Mouse (Mus musculus) embryonic facial prominence, embryonic 12.5 days (tissue): ENCODE measurements at regions not wholly inside any gene's neighbourhood (a gene's known extent, or its start where the extent isn't known, plus 50 kb on each side); places are given as distances from the start of the nearest gene placed in this dataset.

Experiments used
- ATAC-seq: fragments of 200-750 bp; cut with Nextera tagmentation; 2 replicates; pipeline ENCODE4 v1.8.0; 2017; ENCODE audit not compliant: insufficient number of reproducible peaks, insufficient read depth, low FRiP score, low TSS enrichment
- H3K27ac ChIP-seq: fragments of 300-500 bp; sonication (generic); 2 replicates; pipeline ENCODE4 v1.5.1; 2016; ENCODE audit warnings: mild to moderate bottlenecking
- H3K27me3 ChIP-seq: fragments of 300-500 bp; sonication (generic); 2 replicates; pipeline ENCODE4 v1.6.1; 2016; ENCODE audit warnings: mild to moderate bottlenecking, moderate library complexity
- H3K36me3 ChIP-seq: fragments of 300-500 bp; sonication (generic); 2 replicates; pipeline ENCODE4 v1.6.1; 2016; ENCODE audit warnings: mild to moderate bottlenecking
- H3K4me1 ChIP-seq: fragments of 300-500 bp; sonication (generic); 2 replicates; pipeline ENCODE4 v1.6.1; 2016
- H3K4me2 ChIP-seq: fragments of 300-500 bp; sonication (generic); replicated peaks from 2 replicates; pipeline ENCODE4 v1.6.1; 2016; ENCODE audit warnings: mild to moderate bottlenecking, moderate library complexity
- H3K4me3 ChIP-seq: fragments of 300-500 bp; sonication (generic); 2 replicates; pipeline ENCODE4 v1.5.1; 2016; ENCODE audit warnings: mild to moderate bottlenecking
- H3K9ac ChIP-seq: fragments of 300-500 bp; sonication (generic); 2 replicates; pipeline ENCODE4 v1.6.1; 2016; ENCODE audit warnings: mild to moderate bottlenecking, moderate library complexity
- H3K9me3 ChIP-seq: fragments of 300-500 bp; sonication (generic); 2 replicates; pipeline ENCODE4 v1.6.1; 2016; ENCODE audit warnings: mild to moderate bottlenecking, moderate library complexity
- WGBS: fragments of 180-500 bp; shearing (Covaris S2); methylation state at CpG from one replicate; pipeline ENCODE4 v1.1.7; 2016; 5-methylcytosine and 5-hydroxymethylcytosine counted together

GRCm38 (mm10) chr9:101424974-101425670 is 173.5 kb upstream of the Ppp2r3a start:
- 85% methylated on average over 12 of the region's 12 CpGs for WGBS
- Histone ChIP-seq H3K36me3 (no peaks in the 10 kb centered on the region), H3K4me2 (no peak overlapping the region), H3K27ac (no peak overlapping the region), H3K9ac (no peak overlapping the region), H3K9me3 (no peaks in the 10 kb centered on the region), H3K4me1 (no peaks in the 10 kb centered on the region), H3K27me3 (no peaks in the 10 kb centered on the region), H3K4me3 (no peak overlapping the region)
- ATAC-seq = no peak

GRCm38 (mm10) chr9:101423041-101423440 is 171.4 kb upstream of the Ppp2r3a start:
- Histone ChIP-seq H3K4me1 (no peaks in the 10 kb centered on the region), H3K27ac (no peak overlapping the region), H3K9ac (no peak overlapping the region), H3K27me3 (no peaks in the 10 kb centered on the region), H3K4me3 (no peak overlapping the region), H3K4me2 (no peak overlapping the region), H3K36me3 (no peaks in the 10 kb centered on the region), H3K9me3 (no peaks in the 10 kb centered on the region)
- WGBS = 93% methylated on average over 5 of the region's 5 CpGs
- no peak for ATAC-seq

- H3K36me3 ChIP-seq = no peaks in the 10 kb centered on the region
- no peaks in the 10 kb centered on the region for H3K4me1 ChIP-seq
- no peak for ATAC-seq
- no peak overlapping the region for H3K4me2 ChIP-seq
- H3K27me3 ChIP-seq = no peaks in the 10 kb centered on the region
- WGBS = 68% methylated on average over 11 of the region's 11 CpGs
- no peaks in the 10 kb centered on the region for H3K9me3 ChIP-seq
- H3K4me3 ChIP-seq = no peak overlapping the region
- no peak overlapping the region for H3K9ac ChIP-seq
- H3K27ac ChIP-seq = no peak overlapping the region
Measured at GRCm38 (mm10) chr9:101422006-101422405, 170.4 kb upstream of the Ppp2r3a start.

- H3K4me3 ChIP-seq = no peak overlapping the region
- WGBS = 93% methylated on average over 7 of the region's 7 CpGs
Measured at GRCm38 (mm10) chr9:101421136-101421535, 169.5 kb upstream of the Ppp2r3a start.

GRCm38 (mm10) chr9:101420181-101420580 is 168.6 kb upstream of the Ppp2r3a start:
- Histone ChIP-seq H3K27me3 (no peaks in the 10 kb centered on the region), H3K27ac (no peak overlapping the region), H3K9me3 (no peaks in the 10 kb centered on the region), H3K9ac (no peak overlapping the region), H3K4me2 (no peak overlapping the region), H3K4me3 (no peak overlapping the region), H3K36me3 (no peaks in the 10 kb centered on the region), H3K4me1 (no peaks in the 10 kb centered on the region)
- WGBS = 88% methylated on average over 4 of the region's 4 CpGs
- no peak for ATAC-seq

More at GRCm38 (mm10) chr9:101421136-101421535, 169.5 kb upstream of the Ppp2r3a start:
- H3K9me3 ChIP-seq = no peaks in the 10 kb centered on the region
- no peak overlapping the region for H3K9ac ChIP-seq
- no peak overlapping the region for H3K27ac ChIP-seq
- no peak overlapping the region for H3K4me2 ChIP-seq
- H3K4me1 ChIP-seq = no peaks in the 10 kb centered on the region
- no peaks in the 10 kb centered on the region for H3K27me3 ChIP-seq
- H3K36me3 ChIP-seq = no peaks in the 10 kb centered on the region
- no peak for ATAC-seq

- 86% methylated on average over 2 of the region's 2 CpGs for WGBS
- H3K36me3 ChIP-seq = no peaks in the 10 kb centered on the region
- no peak overlapping the region for H3K4me2 ChIP-seq
- ATAC-seq = no peak
- H3K4me1 ChIP-seq = no peaks in the 10 kb centered on the region
- H3K9me3 ChIP-seq = no peaks in the 10 kb centered on the region
- H3K27me3 ChIP-seq = no peaks in the 10 kb centered on the region
- H3K27ac ChIP-seq = no peak overlapping the region
- H3K4me3 ChIP-seq = no peak overlapping the region
- H3K9ac ChIP-seq = no peak overlapping the region
Measured at GRCm38 (mm10) chr9:101417660-101418059, 166.1 kb upstream of the Ppp2r3a start.

GRCm38 (mm10) chr9:101416321-101416720 is 164.7 kb upstream of the Ppp2r3a start:
- no peak for ATAC-seq
- Histone ChIP-seq H3K9ac (no peak overlapping the region), H3K4me2 (no peak overlapping the region), H3K27me3 (no peaks in the 10 kb centered on the region), H3K9me3 (no peaks in the 10 kb centered on the region), H3K4me3 (no peak overlapping the region), H3K4me1 (0 out of 2 replicates have a peak, but pooled peaks cover under 1% of the 10 kb centered on the region), H3K27ac (no peak overlapping the region), H3K36me3 (no peaks in the 10 kb centered on the region)
- 91% methylated on average over 6 of the region's 6 CpGs for WGBS

GRCm38 (mm10) chr9:101413071-101413633 is 161.6 kb upstream of the Ppp2r3a start:
- H3K27me3 ChIP-seq = no peaks in the 10 kb centered on the region
- H3K27ac ChIP-seq = no peak overlapping the region
- H3K9ac ChIP-seq = no peak overlapping the region
- no peak overlapping the region for H3K4me2 ChIP-seq
- WGBS = 82% methylated on average over 3 of the region's 3 CpGs
- no peak for ATAC-seq
- no peaks in the 10 kb centered on the region for H3K9me3 ChIP-seq
- no peak overlapping the region for H3K4me3 ChIP-seq
- peaks cover 7% of the 10 kb centered on the region; the same call in 1 of the 2 replicates for H3K4me1 ChIP-seq
- H3K36me3 ChIP-seq = no peaks in the 10 kb centered on the region

GRCm38 (mm10) chr9:101411951-101412350 is 160.4 kb upstream of the Ppp2r3a start:
- Histone ChIP-seq H3K4me1 (peaks cover 7% of the 10 kb centered on the region; the same call in 1 of the 2 replicates), H3K27ac (no peak overlapping the region)
- no peak for ATAC-seq

GRCm38 (mm10) chr9:101411532-101411880 is 159.9 kb upstream of the Ppp2r3a start:
- H3K27ac ChIP-seq = no peak overlapping the region
- H3K9ac ChIP-seq = no peak overlapping the region
- no peak for ATAC-seq
- 73% methylated on average over 5 of the region's 5 CpGs for WGBS
- H3K4me3 ChIP-seq = no peak overlapping the region
- no peaks in the 10 kb centered on the region for H3K9me3 ChIP-seq
- no peak overlapping the region for H3K4me2 ChIP-seq
- H3K36me3 ChIP-seq = no peaks in the 10 kb centered on the region
- H3K27me3 ChIP-seq = no peaks in the 10 kb centered on the region
- H3K4me1 ChIP-seq = peaks cover 7% of the 10 kb centered on the region; the same call in 1 of the 2 replicates

More at GRCm38 (mm10) chr9:101411951-101412350, 160.4 kb upstream of the Ppp2r3a start:
- Histone ChIP-seq H3K9me3 (no peaks in the 10 kb centered on the region), H3K4me2 (no peak overlapping the region), H3K9ac (no peak overlapping the region), H3K36me3 (no peaks in the 10 kb centered on the region), H3K4me3 (no peak overlapping the region), H3K27me3 (no peaks in the 10 kb centered on the region)
- WGBS = 94% methylated on average over 3 of the region's 3 CpGs

- Histone ChIP-seq H3K27me3 (no peaks in the 10 kb centered on the region), H3K9ac (no peak overlapping the region), H3K36me3 (no peaks in the 10 kb centered on the region), H3K4me3 (no peak overlapping the region), H3K4me1 (peaks cover 7% of the 10 kb centered on the region; the same call in 1 of the 2 replicates), H3K4me2 (no peak overlapping the region), H3K27ac (no peak overlapping the region), H3K9me3 (no peaks in the 10 kb centered on the region)
- no peak for ATAC-seq
- WGBS = 76% methylated on average over 21 of the region's 21 CpGs
Measured at GRCm38 (mm10) chr9:101410783-101411531, 159.4 kb upstream of the Ppp2r3a start.

GRCm38 (mm10) chr9:101410348-101410747 is 158.8 kb upstream of the Ppp2r3a start:
- Histone ChIP-seq H3K9ac (no peak overlapping the region), H3K9me3 (no peaks in the 10 kb centered on the region), H3K36me3 (no peaks in the 10 kb centered on the region), H3K27me3 (no peaks in the 10 kb centered on the region), H3K4me3 (no peak overlapping the region), H3K4me2 (no peak overlapping the region), H3K27ac (no peak overlapping the region), H3K4me1 (peaks cover 7% of the 10 kb centered on the region; the same call in 1 of the 2 replicates)
- ATAC-seq = no peak
- WGBS = 73% methylated on average over 3 of the region's 3 CpGs
